8 mouse cellular contexts compared by ENCODE assay signal in genomic region chr9:57156823-57157222, GRCm38 (mm10). TPM values are rescaled to one million over a fixed set of nuclear protein-coding genes. Genes with fewer than 3 reads are reported as not detected.
A peak's percentile ranks its signal among the peaks of the same experiment; 100 is the strongest.
DNase-seq lines count a peak whose midpoint lies in the region; ATAC-seq and TF ChIP-seq lines count a peak whose summit lies in the region.
"Had no signal": no experiment of that assay in that cellular context is flagged by ENCODE, and none has a peak within 500 bp of the region (broad histone marks: within the 10 kb centered on the region; RNA-seq: fewer than 3 reads in every experiment).

No protein-coding gene starts in this region.

- peak overlapping the region; percentile 84; the same call in 1 of the 2 replicates for H3K4me3 ChIP-seq in liver, embryonic 12.5 days
- H3K4me3 ChIP-seq in embryonic facial prominence, embryonic 14.5 days (ENCODE audit: low read depth, low read length), result no peak overlapping the region
- peak overlapping the region; percentile 88; the same call in 1 of the 2 replicates for H3K4me3 ChIP-seq in hindbrain, embryonic 15.5 days
- H3K4me3 ChIP-seq in myocyte, result peak overlapping the region; percentile 29

- ATAC-seq in liver, embryonic 12.5 days, result no peak
- no peak for ATAC-seq in embryonic facial prominence, embryonic 14.5 days (ENCODE audit: low read depth)
- no peak for ATAC-seq in hindbrain, embryonic 15.5 days (ENCODE audit: low FRiP score, low read depth)

- no peak overlapping the region for H3ac ChIP-seq in myocyte (ENCODE audit: control insufficient read depth, insufficient read length)

- no peak overlapping the region for H3K9ac ChIP-seq in liver, embryonic 12.5 days
- H3K9ac ChIP-seq in embryonic facial prominence, embryonic 14.5 days (ENCODE audit: low read depth, low read length), result no peak overlapping the region
- H3K9ac ChIP-seq in hindbrain, embryonic 15.5 days, result no peak overlapping the region

- DNase-seq in liver, result no peak
- no peak for DNase-seq in embryonic facial prominence, embryonic 14.5 days (ENCODE audit: low spot score)
- DNase-seq in spleen, adult 18-20 months, result no peak
- DNase-seq in adrenal gland, postnatal 4 days (ENCODE audit: low spot score in 2 of 2), result no peak
- DNase-seq: lung, postnatal 10 days had no signal

- H3K4me2 ChIP-seq in liver, embryonic 12.5 days, result peak overlapping the region; percentile 87
- H3K4me2 ChIP-seq in embryonic facial prominence, embryonic 14.5 days (ENCODE audit: low read depth, low read length), result peak overlapping the region; percentile 84; the same call in 1 of the 2 replicates
- peak overlapping the region; percentile 95 for H3K4me2 ChIP-seq in hindbrain, embryonic 15.5 days
- H3K4me2 ChIP-seq in myocyte (ENCODE audit: low read depth), result no peak overlapping the region

- no peaks in the 10 kb centered on the region for H3K27me3 ChIP-seq in liver, embryonic 12.5 days (replicated peaks)
- no peaks in the 10 kb centered on the region for H3K27me3 ChIP-seq in embryonic facial prominence, embryonic 14.5 days (replicated peaks; ENCODE audit: control insufficient read depth, insufficient read depth, low read length)
- no peaks in the 10 kb centered on the region for H3K27me3 ChIP-seq in hindbrain, embryonic 15.5 days
- no peaks in the 10 kb centered on the region for H3K27me3 ChIP-seq in myocyte (ENCODE audit: control insufficient read depth, insufficient read depth, insufficient read length)

- no peak overlapping the region for H3K27ac ChIP-seq in liver, embryonic 12.5 days
- no peak overlapping the region for H3K27ac ChIP-seq in embryonic facial prominence, embryonic 14.5 days (replicated peaks; ENCODE audit: low read depth, low read length)
- no peak overlapping the region for H3K27ac ChIP-seq in hindbrain, embryonic 15.5 days (replicated peaks)

- no peaks in the 10 kb centered on the region for H3K9me3 ChIP-seq in liver, embryonic 12.5 days (replicated peaks)
- no peaks in the 10 kb centered on the region for H3K9me3 ChIP-seq in embryonic facial prominence, embryonic 14.5 days (ENCODE audit: control insufficient read depth, low read length)
- no peaks in the 10 kb centered on the region for H3K9me3 ChIP-seq in hindbrain, embryonic 15.5 days

- peaks cover 17% of the 10 kb centered on the region for H3K4me1 ChIP-seq in liver, embryonic 12.5 days
- H3K4me1 ChIP-seq in embryonic facial prominence, embryonic 14.5 days (ENCODE audit: control insufficient read depth, insufficient read depth, low read length), result peaks cover 4% of the 10 kb centered on the region; the same call in 1 of the 2 replicates
- H3K4me1 ChIP-seq in hindbrain, embryonic 15.5 days (replicated peaks), result peaks cover 28% of the 10 kb centered on the region

- no peak for TF ChIP-seq POLR2A in myocyte (IDR thresholded peaks at IDR 0.05; ENCODE audit: insufficient read length, low read depth)

- no peaks in the 10 kb centered on the region for H3K79me2 ChIP-seq in myocyte (ENCODE audit: control insufficient read depth, insufficient read depth)

- peaks cover 20% of the 10 kb centered on the region for H3K36me3 ChIP-seq in liver, embryonic 12.5 days
- 0 out of 2 replicates have a peak, but pooled peaks cover 9% of the 10 kb centered on the region for H3K36me3 ChIP-seq in embryonic facial prominence, embryonic 14.5 days (ENCODE audit: control insufficient read depth, insufficient read depth, low read length)
- H3K36me3 ChIP-seq in hindbrain, embryonic 15.5 days, result peaks cover 7% of the 10 kb centered on the region; the same call in 1 of the 2 replicates
- H3K36me3 ChIP-seq in myocyte (ENCODE audit: control insufficient read depth, insufficient read depth), result no peaks in the 10 kb centered on the region

- WGBS in liver, embryonic 12.5 days (ENCODE audit: insufficient replicate concordance), result 80% methylated on average over 8 of the region's 8 CpGs
- WGBS in embryonic facial prominence, embryonic 14.5 days, result 84% methylated on average over 7 of the region's 8 CpGs
- 87% methylated on average over 8 of the region's 8 CpGs for WGBS in hindbrain, embryonic 15.5 days

TF ChIP-seq in myocyte, 11 proteins besides CTCF, POLR2A, EP300 and RAD21:
- TF ChIP-seq CEBPB (IDR thresholded peaks at IDR 0.05; ENCODE audit: insufficient read depth, poor library complexity, severe bottlenecking), result no peak
- no peak for TF ChIP-seq REST (IDR thresholded peaks at IDR 0.05; ENCODE audit: insufficient read depth, insufficient read length)
- TF ChIP-seq SRF (IDR thresholded peaks at IDR 0.05; ENCODE audit: control insufficient read depth, insufficient read length, low read depth), result no peak
- TF ChIP-seq MAX (IDR thresholded peaks at IDR 0.05; ENCODE audit: low read depth), result no peak
- TF ChIP-seq USF1 (IDR thresholded peaks at IDR 0.05; ENCODE audit: low read depth), result no peak
- TF ChIP-seq POLR2AphosphoS2 (IDR thresholded peaks at IDR 0.05; ENCODE audit: insufficient read length, low read depth), result no peak
- TF ChIP-seq TCF3 (IDR thresholded peaks at IDR 0.05; ENCODE audit: insufficient read length, low read depth), result no peak
- no peak for TF ChIP-seq E2F4 (IDR thresholded peaks at IDR 0.05; ENCODE audit: insufficient read depth)
- TF ChIP-seq TCF12 (IDR thresholded peaks at IDR 0.05; ENCODE audit: insufficient read depth, poor library complexity, severe bottlenecking), result no peak

RNA-seq across cellular contexts. Expression of gene Commd4, which starts 1.3 kb away (rescaled TPM):
- 62.8 and 64.2 TPM in 2 replicates for polyA plus RNA-seq in liver, embryonic 12.5 days (2016; fragmentation: Nextera tagmentation; extraction: Ambion mirVana)
- 83.0 and 89.9 TPM in 2 replicates for polyA plus RNA-seq in embryonic facial prominence, embryonic 14.5 days (2014; fragmentation: Nextera tagmentation; extraction: Ambion mirVana)
- polyA plus RNA-seq in hindbrain, embryonic 15.5 days (2015; fragmentation: Nextera tagmentation; extraction: Ambion mirVana), result 170 and 192 TPM in 2 replicates
- 57.3 TPM for polyA plus RNA-seq in myocyte (2012; fragmentation: generic; extraction: Trizol)
- 10 to 100 TPM; 65.7 to 78.2 TPM for total RNA-seq in adrenal gland, postnatal 4 days (2021)

RNA-seq across cellular contexts. Expression of gene Neil1, which starts 8.7 kb away (rescaled TPM):
- polyA plus RNA-seq in liver, embryonic 12.5 days (2016; fragmentation: Nextera tagmentation; extraction: Ambion mirVana), result 2.2 and 2.5 TPM in 2 replicates
- 6.5 and 7.7 TPM in 2 replicates for polyA plus RNA-seq in embryonic facial prominence, embryonic 14.5 days (2014; fragmentation: Nextera tagmentation; extraction: Ambion mirVana)
- polyA plus RNA-seq in hindbrain, embryonic 15.5 days (2015; fragmentation: Nextera tagmentation; extraction: Ambion mirVana), result 9.1 and 9.9 TPM in 2 replicates
- 12.7 TPM for polyA plus RNA-seq in myocyte (2012; fragmentation: generic; extraction: Trizol)
- 10 to 100 TPM; 10.8 to 11.1 TPM for total RNA-seq in adrenal gland, postnatal 4 days (2021)

RNA-seq across cellular contexts. Expression of gene Man2c1, which starts 26.3 kb away (rescaled TPM):
- 31.5 and 35.4 TPM in 2 replicates for polyA plus RNA-seq in liver, embryonic 12.5 days (2016; fragmentation: Nextera tagmentation; extraction: Ambion mirVana)
- 38.2 and 42.4 TPM in 2 replicates for polyA plus RNA-seq in embryonic facial prominence, embryonic 14.5 days (2014; fragmentation: Nextera tagmentation; extraction: Ambion mirVana)
- polyA plus RNA-seq in hindbrain, embryonic 15.5 days (2015; fragmentation: Nextera tagmentation; extraction: Ambion mirVana), result 94.9 and 108 TPM in 2 replicates
- polyA plus RNA-seq in myocyte (2012; fragmentation: generic; extraction: Trizol), result 55.4 TPM
- 100 to 1,000 TPM; 172 to 175 TPM for total RNA-seq in adrenal gland, postnatal 4 days (2021)
